Mouse (Mus musculus) layer of hippocampus, adult 8-10 months (tissue): Measurements from ENCODE around the gene Vmn2r85. TPM values are rescaled to one million over a fixed set of nuclear protein-coding genes. Genes with fewer than 3 reads are reported as not detected.

ENCODE experiments used
- total RNA-seq, 4 experiments: library from RNA; stranded (reverse); gene quantifications; 2 replicates each; pipeline ENCODE4 v1.2.4; 2022

Gene Vmn2r85
- total RNA-seq, 4 experiments from 2014 or later: 0.52 to 0.64 (median 0.58) TPM

Other genes with a start within 250 kb of the Vmn2r85 start
- not detected for gene Olfr826, start 245.5 kb downstream of the Vmn2r85 start, total RNA-seq
- not detected for gene Olfr827, start 215.3 kb downstream of the Vmn2r85 start, total RNA-seq
- gene Neurod4, start 149.5 kb downstream of the Vmn2r85 start, total RNA-seq: under 1 TPM in 2 of 4 experiments, not detected in 2; 0.22 to 0.32 TPM
- 1 to 10 TPM; 1.5 to 2.7 (median 1.6) TPM for gene Tespa1, start 106.8 kb downstream of the Vmn2r85 start, total RNA-seq
- under 1 TPM; 0.10 to 0.25 (median 0.19) TPM for gene Vmn2r84, start 35.4 kb downstream of the Vmn2r85 start, total RNA-seq
- gene Vmn2r86, start 26.3 kb upstream of the Vmn2r85 start, total RNA-seq: under 1 TPM; 0.18 to 0.32 (median 0.27) TPM
- gene Vmn2r87, start 67.7 kb upstream of the Vmn2r85 start, total RNA-seq: 1 to 10 TPM in 1 of 4 experiments, under 1 TPM in 3; 0.55 to 1.1 (median 0.70) TPM